Mouse (Mus musculus) cerebellum, postnatal 4 days (tissue): Measurements from ENCODE around the gene Shbg.

Source experiments
- DNase-seq, 2 experiments: peaks; one replicate each; pipeline ENCODE4 v3.0.0; 2022; ENCODE audit warnings: low spot score in 2 of 2, mixed read lengths in 1 of 2

Gene Shbg

DNA sequence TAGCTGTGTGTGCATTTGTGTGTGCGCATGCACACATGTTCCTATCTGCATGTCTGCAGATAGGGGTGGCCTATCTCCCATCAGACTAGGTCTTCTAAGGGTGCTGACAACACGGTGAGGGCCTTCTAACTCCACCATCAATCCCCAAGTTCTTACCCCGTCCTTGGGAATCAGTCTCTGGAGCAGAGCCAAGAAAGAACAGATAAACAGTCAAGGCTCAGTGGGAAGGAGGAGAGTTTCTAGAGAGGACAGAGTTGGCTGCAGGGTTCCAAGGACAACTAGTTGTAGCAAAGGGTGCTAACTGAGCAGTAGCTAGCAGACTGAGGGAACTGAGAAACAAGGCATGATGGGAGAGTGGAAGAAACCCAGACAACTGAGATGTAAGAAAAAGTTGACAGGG, 15.9 kb downstream of the Shbg start:
- no peak for DNase-seq

DNA sequence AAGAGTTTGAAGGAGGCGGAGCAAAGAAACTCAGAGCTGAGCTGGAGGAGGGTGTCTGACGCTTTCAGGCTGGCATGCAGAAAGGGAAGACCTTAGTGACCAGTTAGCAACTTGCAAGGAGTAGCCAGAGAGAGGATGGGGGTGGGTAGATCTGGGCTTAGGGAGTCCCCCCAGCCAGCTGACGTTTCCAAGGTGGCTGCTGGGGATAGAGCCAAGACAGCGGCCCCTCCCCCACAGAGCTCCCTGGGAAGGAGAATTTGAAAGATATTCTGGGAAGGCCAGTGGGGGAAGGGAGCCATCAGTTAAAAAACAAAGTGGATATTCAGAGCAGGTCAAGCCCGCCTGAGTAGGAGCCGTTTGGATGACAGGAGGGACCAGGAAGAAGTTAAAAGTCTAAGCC, 17.6 kb downstream of the Shbg start:
- peak; percentile 53 to 71 for DNase-seq

DNA sequence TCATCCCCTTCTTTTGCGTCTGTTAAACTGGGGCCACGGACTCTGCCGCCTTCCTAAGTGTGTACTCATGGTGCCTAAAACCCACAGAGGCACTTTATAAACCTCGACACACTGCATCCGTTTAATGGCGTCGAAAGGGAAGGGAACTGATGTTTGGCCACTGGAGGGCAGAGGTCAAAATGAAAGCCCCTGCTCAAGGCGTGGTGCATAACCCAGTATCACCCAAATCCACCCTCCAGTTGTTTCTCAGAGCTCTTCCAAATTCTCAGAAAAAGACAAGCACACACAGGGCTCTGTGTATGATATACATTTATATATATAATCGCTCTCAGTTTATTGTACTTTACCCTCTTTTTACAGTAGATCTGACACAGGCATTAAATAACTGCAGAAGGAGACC, 18.3 kb downstream of the Shbg start:
- no peak for DNase-seq

DNA sequence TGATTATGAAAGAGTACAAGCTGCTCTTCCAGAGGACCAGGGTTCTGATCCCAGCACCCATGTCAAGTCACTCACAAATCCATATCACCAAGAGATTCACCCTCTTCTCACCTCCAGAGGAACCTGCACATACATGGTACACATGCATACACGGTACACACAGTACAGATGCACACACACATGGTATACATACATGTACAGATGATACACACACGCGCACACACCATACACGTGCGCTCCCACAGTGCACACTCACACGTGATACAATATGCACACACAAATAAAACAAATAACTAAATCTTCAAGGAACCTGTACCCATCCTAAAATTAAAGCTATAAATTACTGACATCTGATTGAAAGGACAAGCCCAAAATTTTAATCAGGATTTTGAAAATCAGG, 22.9 kb downstream of the Shbg start:
- DNase-seq, result no peak

DNA sequence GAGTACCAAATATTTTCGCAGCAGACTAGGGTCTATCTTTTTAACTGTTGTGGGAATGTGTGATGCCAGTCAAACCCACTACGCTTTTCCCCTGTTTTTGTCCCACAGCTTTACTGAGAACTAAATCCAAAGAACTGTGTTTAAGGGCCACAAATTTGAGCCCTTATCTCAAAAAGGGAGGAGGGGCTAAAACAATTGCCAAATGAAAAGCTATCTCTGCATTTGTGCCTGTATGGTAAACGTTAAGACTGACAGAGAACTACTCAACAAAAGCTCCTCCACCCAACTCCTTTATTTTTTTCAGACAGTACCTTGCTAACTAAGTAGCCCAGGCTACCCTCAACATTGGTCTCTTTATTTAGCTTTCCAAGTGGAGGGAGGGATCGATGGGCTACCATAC, 24.9 kb downstream of the Shbg start:
- no peak for DNase-seq

DNA sequence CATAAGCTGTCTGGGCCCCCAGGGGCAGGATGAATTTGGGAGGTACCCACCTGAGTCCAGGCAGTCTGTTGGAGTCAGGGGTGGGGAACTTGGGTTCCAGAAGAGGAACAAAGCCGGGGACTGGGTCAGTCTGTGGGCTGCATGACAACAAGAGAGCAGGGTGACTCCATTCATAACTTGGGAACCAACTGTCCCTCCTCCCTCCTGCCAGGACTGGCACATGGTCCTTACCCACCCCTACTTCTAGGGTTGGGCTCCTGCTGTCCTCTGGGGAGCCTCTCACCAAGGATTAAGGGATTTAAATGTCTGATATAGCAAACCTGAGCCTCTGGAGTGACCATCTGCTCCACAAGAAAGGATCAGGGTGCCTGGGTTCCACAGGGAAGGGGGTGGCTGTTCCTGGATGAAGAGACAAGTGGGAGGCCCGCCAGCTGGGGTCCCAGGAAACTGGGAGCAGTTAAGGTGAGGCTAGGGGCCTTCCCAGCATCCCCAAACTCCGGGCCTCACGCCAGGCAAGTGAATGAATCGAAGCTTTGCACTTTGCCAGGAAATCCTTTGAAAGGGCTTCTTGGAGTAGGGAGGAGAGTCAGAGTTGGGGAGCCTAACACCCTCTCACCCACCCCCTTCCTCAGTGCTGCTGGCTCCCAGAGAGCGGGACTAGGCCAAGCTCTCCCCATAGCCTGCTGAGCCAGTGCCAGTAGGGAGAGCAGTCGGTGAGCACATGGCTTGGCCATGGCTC, 25.6 kb downstream of the Shbg start:
- DNase-seq, result peak; percentile 50 to 62

DNA sequence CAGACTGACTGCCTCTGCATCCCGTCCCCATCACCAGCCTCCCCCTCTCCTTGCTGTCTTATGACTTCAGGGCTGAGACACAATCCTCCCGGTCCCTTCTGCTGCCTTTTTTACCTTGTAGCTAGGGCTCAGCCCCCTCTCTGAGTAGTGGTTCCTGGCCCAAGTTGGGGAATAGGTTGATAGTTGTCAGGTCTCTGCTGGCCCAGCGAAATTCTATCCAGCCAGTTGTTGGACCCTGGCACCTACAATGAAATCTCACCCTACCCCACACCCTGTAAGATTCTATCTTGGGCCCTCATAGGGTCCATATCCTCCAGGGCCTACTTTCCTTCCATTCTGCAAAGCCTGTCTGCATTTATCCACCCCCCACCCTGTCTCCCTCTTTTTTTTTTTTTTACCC, 26.3 kb downstream of the Shbg start:
- DNase-seq, result no peak

DNA sequence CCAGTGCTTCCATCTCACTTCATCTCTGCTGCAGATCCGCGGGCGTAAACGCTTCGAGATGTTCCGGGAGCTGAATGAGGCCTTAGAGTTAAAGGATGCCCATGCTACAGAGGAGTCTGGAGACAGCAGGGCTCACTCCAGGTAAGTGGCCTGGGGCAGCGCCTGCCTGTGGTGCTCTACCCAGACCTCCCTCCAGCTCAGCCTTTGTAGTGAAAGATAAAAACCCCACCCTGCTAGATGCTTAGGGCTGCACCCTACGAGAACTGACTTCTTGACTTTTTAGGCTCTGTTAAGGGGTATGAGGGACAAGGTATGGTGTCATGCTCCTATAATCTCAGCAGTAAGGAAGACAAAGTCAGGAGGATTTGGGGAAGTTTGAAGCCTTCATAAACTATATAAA, 27.1 kb downstream of the Shbg start:
- DNase-seq, result no peak

DNA sequence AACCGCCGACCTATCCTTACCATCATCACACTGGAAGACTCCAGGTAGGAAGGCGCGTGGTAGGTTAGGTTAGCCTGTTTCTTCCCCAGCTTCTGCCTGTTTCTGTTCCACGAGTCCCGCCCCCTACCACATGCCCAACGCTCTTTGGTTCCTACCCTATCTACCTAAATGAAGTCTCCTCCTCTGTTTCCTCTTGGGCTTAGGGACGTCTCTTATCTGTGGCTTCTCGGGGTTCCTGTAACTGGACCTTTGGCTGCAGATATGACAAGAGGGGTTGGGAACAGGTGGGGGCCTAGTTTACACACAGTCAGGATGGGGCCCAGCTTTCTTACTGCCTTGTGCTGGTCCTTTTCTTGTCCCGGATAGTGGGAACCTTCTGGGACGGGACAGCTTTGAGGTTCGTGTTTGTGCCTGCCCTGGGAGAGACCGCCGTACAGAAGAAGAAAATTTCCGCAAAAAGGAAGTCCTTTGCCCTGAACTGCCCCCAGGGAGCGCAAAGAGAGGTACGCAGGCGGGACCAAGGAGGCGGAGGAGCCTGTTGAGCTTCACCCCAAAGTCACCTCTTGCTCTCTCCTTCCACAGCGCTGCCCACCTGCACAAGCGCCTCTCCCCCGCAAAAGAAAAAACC, 28.4 kb downstream of the Shbg start:
- DNase-seq, result no peak

DNA sequence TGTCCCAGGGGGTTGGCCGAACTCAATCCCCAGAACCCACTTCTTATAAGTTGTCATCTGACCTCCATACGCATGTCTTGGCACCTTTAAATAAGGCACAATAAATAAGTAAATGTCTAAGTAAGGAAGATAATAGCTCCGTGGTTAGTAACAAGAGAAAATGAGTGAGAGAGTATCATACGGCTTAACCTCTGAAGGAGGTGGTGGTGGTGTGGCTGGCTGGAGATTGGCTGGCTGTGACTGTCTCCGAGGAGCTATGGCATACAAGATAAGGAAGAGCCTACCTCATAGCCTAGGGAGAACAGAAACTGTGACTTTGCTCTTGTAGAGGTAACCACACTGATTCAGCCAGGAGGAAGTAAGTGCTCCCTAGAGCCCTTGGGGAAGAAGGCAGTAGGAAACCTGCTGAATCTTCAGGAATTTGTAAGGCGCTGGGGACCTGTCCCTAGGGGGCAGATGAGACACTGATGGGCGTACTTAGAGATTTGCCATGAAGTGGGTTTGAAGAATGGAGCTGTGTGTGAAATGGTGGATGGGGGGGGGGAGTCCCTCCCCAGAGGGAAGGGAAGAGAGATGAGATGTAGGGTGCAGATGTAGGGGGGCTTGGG, 31.9 kb downstream of the Shbg start:
- no peak for DNase-seq

DNA sequence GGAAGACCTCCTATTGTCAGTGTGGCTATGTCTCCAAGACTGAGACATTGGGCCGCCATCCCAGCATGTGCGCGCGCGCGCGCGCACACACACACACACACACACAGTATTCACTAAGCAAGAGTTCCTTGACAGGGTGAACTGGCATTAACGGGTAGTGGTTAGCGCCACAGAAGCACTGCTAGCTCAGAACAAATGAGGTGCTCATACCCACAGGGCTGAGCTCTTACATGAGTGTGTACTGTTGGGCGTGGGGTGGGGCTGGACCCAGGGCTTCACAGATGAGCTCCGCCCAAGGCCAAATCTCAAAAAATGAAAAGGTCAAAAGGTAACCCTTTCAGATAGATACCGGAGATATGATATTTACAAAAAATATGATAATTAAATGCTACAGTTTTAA, 32.8 kb downstream of the Shbg start:
- DNase-seq, result no peak

DNA sequence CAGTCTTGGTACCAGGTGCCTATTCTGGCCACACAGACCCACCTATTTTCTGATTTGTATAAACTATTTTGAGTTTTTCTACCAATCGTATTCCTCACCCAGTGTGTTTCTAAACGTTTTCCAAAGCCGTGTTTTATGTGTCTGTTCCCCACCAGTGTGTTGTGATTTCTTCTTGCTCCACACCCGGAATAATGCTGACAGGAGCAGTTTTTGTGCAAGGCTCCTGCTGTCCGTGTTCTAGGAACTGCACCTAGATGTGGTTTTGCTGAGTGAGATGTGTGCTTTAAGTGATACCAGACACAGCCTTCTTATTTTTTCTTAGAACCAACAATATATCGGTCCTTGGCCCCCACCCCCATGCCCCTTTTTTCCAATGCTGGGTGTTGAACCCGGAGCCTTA, 33.7 kb downstream of the Shbg start:
- no peak for DNase-seq

DNA sequence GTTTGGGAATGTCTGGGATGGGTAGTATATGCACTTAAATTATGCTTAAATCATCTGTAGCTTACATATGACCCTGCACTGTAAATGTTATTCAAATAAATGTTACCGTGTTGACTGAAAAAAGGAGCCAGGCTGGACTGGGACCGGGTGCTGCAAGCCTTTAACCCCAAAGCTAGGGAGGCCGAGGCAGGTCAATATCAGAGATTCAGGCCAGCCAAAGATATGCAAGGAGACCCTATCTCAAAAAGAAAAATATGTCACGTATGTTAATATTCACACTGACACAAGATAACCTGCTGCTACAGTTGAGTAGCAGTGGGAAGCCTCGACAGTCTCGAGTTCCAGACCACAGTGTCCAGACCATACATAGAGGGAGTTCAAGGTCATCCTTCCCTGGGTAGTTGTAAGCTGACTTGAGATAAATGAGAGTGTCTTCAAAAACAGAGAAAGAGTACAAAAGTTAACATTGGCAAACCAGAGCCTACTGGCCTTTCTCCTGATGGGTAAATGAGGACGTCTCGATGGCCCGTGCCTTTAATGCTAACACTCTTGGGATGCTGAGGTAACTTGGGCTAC, 35.4 kb downstream of the Shbg start:
- DNase-seq, result no peak

DNA sequence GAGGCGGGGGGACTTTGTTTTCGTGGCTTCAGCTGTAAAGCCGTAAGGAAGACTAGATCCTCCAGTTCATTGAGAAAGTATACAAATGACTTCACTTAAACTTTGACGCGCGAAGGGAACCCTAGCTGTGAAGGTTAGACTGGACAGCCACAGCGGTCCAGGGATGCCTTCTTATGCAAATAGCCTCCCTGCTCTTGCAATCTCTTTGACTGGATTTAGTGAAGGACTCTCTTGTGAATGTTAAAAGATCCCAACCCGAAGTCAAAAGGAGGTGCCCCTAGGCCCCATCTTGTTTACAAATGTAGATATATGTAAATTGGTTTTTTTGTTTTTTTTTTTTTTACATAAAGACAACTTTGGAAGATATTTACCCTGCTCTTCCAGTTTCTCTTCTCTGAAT, 35.9 kb downstream of the Shbg start:
- no peak for DNase-seq

DNA sequence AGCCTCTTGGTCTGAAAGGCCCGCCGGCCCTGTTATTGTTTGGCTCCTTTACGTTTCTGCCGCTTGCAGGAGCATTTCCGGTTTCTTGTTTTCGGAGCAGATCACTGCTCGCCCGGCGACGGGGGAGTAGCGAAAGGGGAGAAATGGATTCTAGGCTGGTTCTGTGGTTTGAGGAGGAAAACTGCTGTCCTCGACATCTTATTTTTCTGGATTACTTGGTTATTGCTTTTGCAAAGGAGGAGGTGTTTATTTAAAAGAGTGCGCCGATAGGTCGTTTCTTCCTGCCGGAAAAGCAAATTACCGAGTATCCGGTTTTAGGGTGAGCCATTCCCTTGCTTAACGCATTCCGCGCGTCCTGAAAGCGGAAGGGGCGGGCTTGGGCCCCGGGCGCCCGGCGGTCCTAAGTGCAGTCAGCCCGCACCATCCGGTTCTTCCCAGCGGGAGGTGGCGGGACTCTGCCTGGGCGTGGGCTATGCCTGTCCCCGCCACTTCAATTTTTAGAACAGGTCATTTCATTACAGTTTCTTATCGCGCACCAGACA, 36.5 kb downstream of the Shbg start:
- DNase-seq, result peak; percentile 75 to 94

DNA sequence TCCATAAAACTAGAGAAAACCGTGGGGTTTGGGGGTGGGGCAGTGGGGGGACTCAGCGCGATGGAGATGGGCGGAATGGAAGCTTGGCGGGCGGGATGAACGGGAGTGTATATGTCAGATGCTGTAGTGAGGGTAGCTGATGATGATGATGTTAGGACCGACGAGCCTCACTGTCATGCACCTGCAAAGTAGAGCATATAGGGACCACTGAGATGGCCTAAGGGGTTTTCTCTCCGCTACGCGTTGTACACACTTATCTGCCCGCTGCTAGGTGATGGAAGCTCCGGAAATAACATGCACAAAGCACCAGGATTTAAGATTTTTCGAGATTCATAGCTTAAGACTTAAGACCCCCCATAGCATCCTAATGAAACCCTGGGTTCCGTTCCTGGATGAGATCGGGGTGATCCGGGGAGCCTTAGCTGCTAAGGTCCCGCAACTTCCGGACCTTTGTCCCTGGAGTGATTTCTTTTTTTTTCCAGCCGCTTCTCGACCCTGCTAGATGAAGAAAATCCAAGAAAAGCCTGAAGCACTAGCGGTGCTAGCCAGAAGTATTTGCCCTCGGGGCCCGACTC, 37.0 kb downstream of the Shbg start:
- DNase-seq, result no peak

DNA sequence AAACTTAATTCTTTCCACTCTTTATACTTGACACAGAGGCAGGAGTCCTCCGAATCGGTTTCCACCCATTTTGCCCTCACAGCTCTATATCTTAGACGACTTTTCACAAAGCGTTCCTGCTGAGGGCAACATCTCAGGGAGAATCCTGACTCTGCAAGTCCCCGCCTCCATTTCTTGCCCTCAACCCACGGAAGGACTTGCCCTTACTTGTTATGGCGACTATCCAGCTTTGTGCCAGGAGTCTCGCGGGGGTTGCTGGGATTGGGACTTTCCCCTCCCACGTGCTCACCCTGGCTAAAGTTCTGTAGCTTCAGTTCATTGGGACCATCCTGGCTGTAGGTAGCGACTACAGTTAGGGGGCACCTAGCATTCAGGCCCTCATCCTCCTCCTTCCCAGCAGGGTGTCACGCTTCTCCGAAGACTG, 37.6 kb downstream of the Shbg start, which contains the start of the genes Wrap53 and Trp53:
Gene Wrap53, minus strand, starts transcription at position 165 of the 424 bp plus-strand sequence.
Gene Trp53, plus strand, starts transcription at position 269 of the 424 bp plus-strand sequence.
- peak; percentile 49 to 84 for DNase-seq

DNA sequence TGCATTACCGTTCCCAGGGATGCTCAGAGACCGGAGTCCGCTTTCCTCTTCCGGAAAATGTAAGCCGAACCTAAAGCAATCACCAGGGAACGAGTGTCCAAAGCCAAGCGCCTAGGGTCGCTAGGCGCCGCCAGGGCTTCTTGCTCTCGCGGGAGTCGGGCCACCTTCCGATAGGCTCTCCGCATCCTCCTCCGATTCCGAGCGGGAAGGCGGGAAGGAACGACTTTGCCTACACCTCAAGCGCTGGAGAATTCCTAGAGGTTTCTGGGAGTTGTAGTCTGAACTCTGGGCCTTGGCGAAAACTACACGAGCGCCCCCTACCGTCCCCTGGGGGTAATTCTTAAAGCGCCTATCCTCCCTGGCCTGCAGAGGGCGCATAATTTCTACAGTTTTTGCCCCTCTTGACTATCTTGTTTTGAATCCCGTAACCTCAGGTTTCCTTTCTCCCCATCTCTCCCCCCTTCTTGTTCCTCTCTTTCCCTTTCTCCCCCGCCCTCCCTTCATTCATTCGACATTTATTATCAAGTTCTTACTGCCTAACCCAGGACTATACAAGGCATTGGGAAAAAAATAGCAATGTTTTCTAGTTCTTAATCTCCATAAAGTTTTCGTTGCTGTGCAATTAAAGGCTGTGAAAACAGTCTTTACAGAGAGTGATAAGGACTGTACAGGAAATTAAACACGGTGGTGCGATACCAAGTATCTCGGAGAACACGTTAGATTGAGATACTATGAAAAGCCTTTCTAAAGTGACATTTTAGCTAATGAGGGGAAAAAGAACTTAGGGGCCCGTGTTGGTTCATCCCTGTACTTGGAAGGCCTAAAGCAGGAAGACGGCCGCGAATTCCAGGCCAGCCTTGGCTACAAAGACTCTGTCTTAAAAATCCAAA, 38.3 kb downstream of the Shbg start:
- peak; percentile 94 to 97 for DNase-seq

DNA sequence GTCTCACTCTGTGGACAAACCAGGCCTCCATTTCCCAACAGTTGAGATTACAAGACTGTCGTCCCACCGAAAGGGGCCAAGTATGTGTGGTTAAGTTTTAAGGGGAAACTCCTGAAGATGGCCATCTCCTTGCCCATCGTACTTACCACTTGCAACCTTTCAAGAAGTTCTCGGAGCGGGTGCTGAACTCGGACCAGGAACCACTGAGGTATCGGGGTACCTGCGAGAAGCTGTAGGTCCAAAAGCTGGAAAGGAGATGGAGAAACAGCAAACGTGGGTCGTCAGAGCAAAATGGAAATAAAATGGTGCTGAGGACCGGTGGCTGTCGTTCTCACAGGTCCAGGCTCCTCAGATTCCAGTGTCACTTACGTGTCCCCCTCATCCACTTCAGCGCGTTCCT, 39.4 kb downstream of the Shbg start:
- no peak for DNase-seq

DNA sequence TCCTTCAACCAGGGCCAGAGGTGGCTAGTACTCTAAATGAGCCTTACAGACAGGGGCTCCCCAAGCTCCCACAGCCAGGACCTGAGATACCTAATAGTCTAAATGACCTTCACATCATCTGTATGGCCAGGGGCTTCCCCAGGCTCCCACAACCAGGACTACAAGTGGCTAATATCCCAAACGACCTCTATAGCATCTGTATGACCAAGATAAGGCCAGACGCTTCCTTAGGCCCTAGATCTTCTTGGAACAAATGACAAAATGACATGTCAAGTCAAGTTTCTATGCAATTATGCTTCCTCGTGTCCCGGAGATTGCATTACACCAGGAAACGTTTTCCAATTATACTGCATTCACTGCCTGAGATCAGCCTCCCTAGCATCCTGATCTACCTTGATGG, 41.4 kb downstream of the Shbg start:
- DNase-seq, result no peak

DNA sequence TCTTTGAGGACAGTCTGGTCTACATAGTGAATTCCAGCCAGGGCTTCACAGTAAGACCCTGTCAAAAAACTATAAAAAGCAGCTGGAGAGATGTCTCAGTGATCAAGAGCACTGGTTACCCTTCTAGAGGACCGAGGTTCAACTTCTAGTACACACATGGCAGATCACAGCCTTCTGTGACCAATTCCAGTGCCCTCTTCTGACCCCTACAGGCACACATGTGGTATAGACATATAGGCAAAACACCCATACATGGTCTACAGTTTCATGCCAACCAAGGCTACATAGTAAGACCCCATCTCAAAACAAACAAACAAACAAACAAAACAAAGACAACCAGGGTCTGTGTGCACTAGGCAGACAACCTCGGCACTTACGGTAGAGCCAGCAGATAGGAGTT, 42.5 kb downstream of the Shbg start:
- no peak for DNase-seq
